Mouse (Mus musculus) brain, embryonic 14.5 days (tissue): Measurements from ENCODE around the gene Cldn20. TPM values are rescaled to one million over a fixed set of nuclear protein-coding genes. Genes with fewer than 3 reads are reported as not detected.

Experiments used
- DNase-seq: peaks from one replicate; pipeline ENCODE4 v3.0.0-alpha.2; 2011; ENCODE audit warnings: low read depth
- CTCF ChIP-seq: fragments of 200-500 bp; IDR thresholded peaks from 2 replicates; pipeline ENCODE4 v1.5.1; 2012; ENCODE audit warnings: inconsistent platforms, mild to moderate bottlenecking, moderate library complexity, borderline replicate concordance; ENCODE audit not compliant: insufficient read depth, insufficient read length; ENCODE audit errors: extremely low read depth
- POLR2A ChIP-seq: fragments of 200-500 bp; IDR thresholded peaks from 2 replicates; pipeline ENCODE4 v1.6.1; 2012; ENCODE audit warnings: mild to moderate bottlenecking, inconsistent platforms, borderline replicate concordance; ENCODE audit not compliant: poor library complexity, insufficient read depth, insufficient read length, severe bottlenecking; ENCODE audit errors: extremely low read depth
- polyA plus RNA-seq: library from polyadenylated mRNA; depleted of rRNA; stranded (reverse); fragments of >200 nt; gene quantifications from 2 replicates; pipeline ENCODE4 v1.2.3, GENCODE M21; 2012; rRNA removed

Cldn20 gene
- polyA plus RNA-seq, 1 experiment, result 0.57 TPM

GRCm38 (mm10) chr17:3531641-3532040 lies 713 bp upstream of the Cldn20 start:
- TF ChIP-seq CTCF, result no peak
- no peak for DNase-seq

GRCm38 (mm10) chr17:3533425-3533824 lies 1.1 kb downstream of the Cldn20 start:
- DNase-seq, result peak; percentile 67
- TF ChIP-seq POLR2A (no peak), CTCF (peak; percentile 52; the same call in 1 of the 2 replicates)

GRCm38 (mm10) chr17:3540304-3540703 lies 8.0 kb downstream of the Cldn20 start:
- no peak for DNase-seq
- no peak for TF ChIP-seq POLR2A
- no peak for TF ChIP-seq CTCF

- peak; percentile 15 for DNase-seq
- TF ChIP-seq CTCF (no peak), POLR2A (no peak)
Measured at GRCm38 (mm10) chr17:3541033-3541432, 8.7 kb downstream of the Cldn20 start.

- DNase-seq, result peak; percentile 70
Measured at GRCm38 (mm10) chr17:3547725-3548124, 15.4 kb downstream of the Cldn20 start.

GRCm38 (mm10) chr17:3556251-3556650 lies 23.9 kb downstream of the Cldn20 start:
- TF ChIP-seq POLR2A, result no peak
- no peak for TF ChIP-seq CTCF
- no peak for DNase-seq

More at GRCm38 (mm10) chr17:3547725-3548124, 15.4 kb downstream of the Cldn20 start:
- no peak for TF ChIP-seq POLR2A
- TF ChIP-seq CTCF, result no peak

GRCm38 (mm10) chr17:3557331-3558311 lies 25.3 kb downstream of the Cldn20 start, which contains the start of gene Tfb1m:
Gene Tfb1m (minus strand): TSS chr17:3557781.
- TF ChIP-seq CTCF (no peak), POLR2A (peak; percentile 30; the same call in 1 of the 2 replicates)
- DNase-seq, result peak; percentile 100

- no peak for TF ChIP-seq POLR2A
- TF ChIP-seq CTCF, result no peak
- DNase-seq, result peak; percentile 56
Measured at GRCm38 (mm10) chr17:3558356-3558870, 26.1 kb downstream of the Cldn20 start.

- TF ChIP-seq CTCF (no peak), POLR2A (no peak)
- DNase-seq, result peak; percentile 34
Measured at GRCm38 (mm10) chr17:3560534-3560933, 28.2 kb downstream of the Cldn20 start.

GRCm38 (mm10) chr17:3562405-3562804 lies 30.1 kb downstream of the Cldn20 start:
- no peak for TF ChIP-seq POLR2A
- 0 out of 2 replicates have a peak, but pooled peaks have one; percentile 23 for TF ChIP-seq CTCF
- no peak for DNase-seq

GRCm38 (mm10) chr17:3570876-3571275 lies 38.5 kb downstream of the Cldn20 start:
- DNase-seq, result peak; percentile 90
- TF ChIP-seq CTCF, result peak; percentile 94
- TF ChIP-seq POLR2A, result no peak

Other genes with a start within 250 kb of the Cldn20 start
- 17.5 and 48.1 TPM in 2 replicates for gene Tiam2, start 206.0 kb upstream of the Cldn20 start, polyA plus RNA-seq
- 9.5 and 12.6 TPM in 2 replicates for gene Tfb1m, start 25.2 kb downstream of the Cldn20 start, polyA plus RNA-seq
- not detected in 2 replicates for gene Nox3, start 163.7 kb downstream of the Cldn20 start, polyA plus RNA-seq